Mouse (Mus musculus) activated CD4-positive, CD25-positive, alpha-beta regulatory T cell, adult 4 months (primary cell): Measurements from ENCODE around the gene Mrnip. TPM values are rescaled to one million over a fixed set of nuclear protein-coding genes. Genes with fewer than 3 reads are reported as not detected.

Experiments used
- polyA plus RNA-seq, 2 experiments: library from polyadenylated mRNA; unstranded; fragments of 100-300 nt; shearing (Covaris generic); gene quantifications; one replicate each; pipeline ENCODE4 v1.2.1; 2017

Mrnip gene
- polyA plus RNA-seq, 2 experiments from 2014 or later, result 11.2 to 12.6 TPM

Other genes with a start within 250 kb of the Mrnip start
- gene Rnf130, start 149.1 kb upstream of the Mrnip start, polyA plus RNA-seq, result 1 to 10 TPM in 1 of 2 experiments, under 1 TPM in 1; 0.73 to 1.9 TPM
- 10 to 100 TPM; 20.6 to 32.5 TPM for gene Tbc1d9b, start 43.0 kb upstream of the Mrnip start, polyA plus RNA-seq
- gene Sqstm1, start 36.4 kb downstream of the Mrnip start, polyA plus RNA-seq, result 10 to 100 TPM; 51.8 to 58.9 TPM
- 1 to 10 TPM; 1.0 to 1.2 TPM for gene Mgat4b, start 36.4 kb downstream of the Mrnip start, polyA plus RNA-seq
- gene Ltc4s, start 64.2 kb downstream of the Mrnip start, polyA plus RNA-seq, result not detected
- 1 to 10 TPM; 4.0 to 5.5 TPM for gene Maml1, start 117.9 kb downstream of the Mrnip start, polyA plus RNA-seq
- 100 to 1,000 TPM; 179 to 210 TPM for gene Canx, start 151.2 kb downstream of the Mrnip start, polyA plus RNA-seq
- not detected for gene Cby3, start 180.0 kb downstream of the Mrnip start, polyA plus RNA-seq
- 100 to 1,000 TPM; 148 to 177 TPM for gene Hnrnph1, start 202.5 kb downstream of the Mrnip start, polyA plus RNA-seq